Comparison of ENCODE assay signal across 27 mouse cellular contexts in genomic region chr10:118852554-118852953, GRCm38 (mm10). TPM values are rescaled to one million over a fixed set of nuclear protein-coding genes. Genes with fewer than 3 reads are reported as not detected.
A peak's percentile ranks its signal among the peaks of the same experiment; 100 is the strongest.
DNase-seq lines count a peak whose midpoint lies in the region; ATAC-seq and TF ChIP-seq lines count a peak whose summit lies in the region.
"Had no signal": no experiment of that assay in that cellular context is flagged by ENCODE, and none has a peak within 500 bp of the region (broad histone marks: within the 10 kb centered on the region; RNA-seq: fewer than 3 reads in every experiment).

No protein-coding gene starts in this region.

- H3K4me2 ChIP-seq in intestine, embryonic 14.5 days (ENCODE audit: low read length) = no peak overlapping the region
- H3K4me2 ChIP-seq in intestine, postnatal 0 days (replicated peaks; ENCODE audit: low read depth) = no peak overlapping the region
- H3K4me2 ChIP-seq in midbrain, embryonic 16.5 days (ENCODE audit: low read length) = 0 out of 2 replicates have a peak overlapping the region, but pooled peaks have one; percentile 30
- H3K4me2 ChIP-seq: heart, embryonic 15.5 days; hindbrain, embryonic 12.5 days; kidney, embryonic 15.5 days; limb, embryonic 13.5 days; neural tube, embryonic 12.5 days had no signal

- no peaks in the 10 kb centered on the region for H3K4me1 ChIP-seq in intestine, embryonic 14.5 days (replicated peaks; ENCODE audit: control insufficient read depth, insufficient read depth, low read length)
- H3K4me1 ChIP-seq in intestine, postnatal 0 days (replicated peaks; ENCODE audit: control insufficient read depth, insufficient read depth, low read length) = no peaks in the 10 kb centered on the region
- H3K4me1 ChIP-seq in midbrain, embryonic 16.5 days (ENCODE audit: control insufficient read depth, insufficient read depth, low read length) = peaks cover 5% of the 10 kb centered on the region; the same call in 1 of the 2 replicates
- H3K4me1 ChIP-seq: hindbrain, embryonic 12.5 days; kidney, embryonic 15.5 days; limb, embryonic 13.5 days; neural tube, embryonic 12.5 days had no signal

- DNase-seq in intestine, embryonic 14.5 days (ENCODE audit: low spot score) = peak; percentile 43
- DNase-seq in right cerebral cortex, postnatal 10 days (ENCODE audit: low spot score in 2 of 2) = peak; percentile 36 to 41
- no peak for DNase-seq in right cerebral cortex, adult 18-20 months
- DNase-seq in kidney, adult 18-20 months = no peak
- no peak for DNase-seq in embryo, embryonic 10.5 days (ENCODE audit: low spot score)
- DNase-seq: adrenal gland, postnatal 36 days; B cell, adult 2 months; cerebellum, adult 18-20 months; cerebellum, postnatal 10 days; gastrocnemius, postnatal 10 days; kidney, adult 11 months; kidney, postnatal 25 days; lung, adult 2 months; lung, postnatal 10 days; thymus, postnatal 14 days had no signal

- H3K36me3 ChIP-seq in intestine, embryonic 14.5 days (ENCODE audit: control insufficient read depth, insufficient read depth, low read length) = peaks cover 19% of the 10 kb centered on the region
- H3K36me3 ChIP-seq in intestine, postnatal 0 days (ENCODE audit: control insufficient read depth, insufficient read depth) = peaks cover 10% of the 10 kb centered on the region
- H3K36me3 ChIP-seq in midbrain, embryonic 16.5 days (ENCODE audit: control insufficient read depth, insufficient read depth, low read length) = peaks cover 6% of the 10 kb centered on the region; the same call in 1 of the 2 replicates

- no peak for ATAC-seq in intestine, embryonic 14.5 days (replicated peaks; ENCODE audit: low FRiP score, low TSS enrichment, low read depth)
- no peak for ATAC-seq in intestine, postnatal 0 days
- no peak for ATAC-seq in midbrain, embryonic 16.5 days
- ATAC-seq: forebrain, embryonic 16.5 days had no signal

- no peaks in the 10 kb centered on the region for H3K27me3 ChIP-seq in intestine, embryonic 14.5 days (replicated peaks; ENCODE audit: control insufficient read depth, insufficient read depth, low read length)
- H3K27me3 ChIP-seq in intestine, postnatal 0 days (replicated peaks; ENCODE audit: control insufficient read depth, insufficient read depth, low read length) = no peaks in the 10 kb centered on the region
- H3K27me3 ChIP-seq in midbrain, embryonic 16.5 days (ENCODE audit: control insufficient read depth, insufficient read depth, low read depth, low read length) = no peaks in the 10 kb centered on the region
- H3K27me3 ChIP-seq: heart, embryonic 15.5 days; hindbrain, embryonic 12.5 days; kidney, embryonic 15.5 days; limb, embryonic 13.5 days; neural tube, embryonic 12.5 days had no signal

- TF ChIP-seq CTCF in intestine, postnatal 0 days (IDR thresholded peaks at IDR 0.05; ENCODE audit: low read depth) = no peak

- no peaks in the 10 kb centered on the region for H3K9me3 ChIP-seq in intestine, embryonic 14.5 days (ENCODE audit: control insufficient read depth, low read length)
- H3K9me3 ChIP-seq in intestine, postnatal 0 days (ENCODE audit: control insufficient read depth) = no peaks in the 10 kb centered on the region
- no peaks in the 10 kb centered on the region; the same call in 1 of the 2 replicates for H3K9me3 ChIP-seq in midbrain, embryonic 16.5 days (replicated peaks; ENCODE audit: control insufficient read depth, low read length, poor library complexity, severe bottlenecking)
- H3K9me3 ChIP-seq: heart, embryonic 10.5 days; heart, embryonic 15.5 days; hindbrain, embryonic 12.5 days; kidney, embryonic 15.5 days; limb, embryonic 13.5 days; neural tube, embryonic 12.5 days had no signal

- H3K27ac ChIP-seq in intestine, embryonic 14.5 days (ENCODE audit: low read depth) = no peak overlapping the region
- no peak overlapping the region for H3K27ac ChIP-seq in intestine, postnatal 0 days (ENCODE audit: low read depth, low read length)
- no peak overlapping the region for H3K27ac ChIP-seq in midbrain, embryonic 16.5 days (ENCODE audit: low read length)
- H3K27ac ChIP-seq: heart, embryonic 10.5 days; heart, embryonic 15.5 days; hindbrain, embryonic 12.5 days; kidney, embryonic 15.5 days; left cerebral cortex, adult 2 months; limb, embryonic 13.5 days; liver, embryonic 14.5 days; macrophage; neural tube, embryonic 12.5 days had no signal

- H3K9ac ChIP-seq in intestine, embryonic 14.5 days (ENCODE audit: low read length) = no peak overlapping the region
- H3K9ac ChIP-seq in intestine, postnatal 0 days (ENCODE audit: low read depth, low read length) = no peak overlapping the region
- H3K9ac ChIP-seq in midbrain, embryonic 16.5 days (ENCODE audit: low read depth, low read length) = no peak overlapping the region
- H3K9ac ChIP-seq: heart, embryonic 15.5 days; hindbrain, embryonic 12.5 days; kidney, embryonic 15.5 days; limb, embryonic 13.5 days; liver, embryonic 14.5 days; neural tube, embryonic 12.5 days had no signal

- WGBS in intestine, embryonic 14.5 days = 85% methylated on average over 16 of the region's 16 CpGs
- WGBS in intestine, postnatal 0 days = 84% methylated on average over 16 of the region's 16 CpGs
- WGBS in midbrain, embryonic 16.5 days = 55% methylated on average over 16 of the region's 16 CpGs

- no peak overlapping the region for H3K4me3 ChIP-seq in intestine, embryonic 14.5 days (ENCODE audit: low read depth, low read length)
- H3K4me3 ChIP-seq in intestine, postnatal 0 days (ENCODE audit: low read depth, low read length) = no peak overlapping the region
- no peak overlapping the region for H3K4me3 ChIP-seq in midbrain, embryonic 16.5 days (ENCODE audit: low read depth, low read length)
- H3K4me3 ChIP-seq: heart, embryonic 10.5 days; heart, embryonic 15.5 days; hindbrain, embryonic 12.5 days; kidney, embryonic 15.5 days; left cerebral cortex, adult 2 months; limb, embryonic 13.5 days; neural tube, embryonic 12.5 days had no signal

RNA-seq across cellular contexts. Expression of gene Dyrk2, which starts 17.5 kb away (rescaled TPM):
- polyA plus RNA-seq in intestine, embryonic 14.5 days (2014; fragmentation: Nextera tagmentation; extraction: Ambion mirVana) = 13.5 and 13.9 TPM in 2 replicates
- polyA plus RNA-seq in intestine, postnatal 0 days (2015; fragmentation: Nextera tagmentation; extraction: Ambion mirVana) = 13.0 and 16.1 TPM in 2 replicates
- 12.3 and 13.3 TPM in 2 replicates for polyA plus RNA-seq in midbrain, embryonic 16.5 days (2015; fragmentation: Nextera tagmentation; extraction: Ambion mirVana)

Comparison
In these comparisons a context has a peak if more than half of its experiments do, and no peak if none do; other contexts are left out.
1. DNase-seq: peak in intestine, embryonic 14.5 days (single experiment) and right cerebral cortex, postnatal 10 days (2 of 2); none in right cerebral cortex, adult 18-20 months (single experiment), kidney, adult 18-20 months (single experiment) and embryo, embryonic 10.5 days (single experiment).